Mouse (Mus musculus): ENCODE results near the gene Zdhhc9.

Gene Zdhhc9

DNA sequence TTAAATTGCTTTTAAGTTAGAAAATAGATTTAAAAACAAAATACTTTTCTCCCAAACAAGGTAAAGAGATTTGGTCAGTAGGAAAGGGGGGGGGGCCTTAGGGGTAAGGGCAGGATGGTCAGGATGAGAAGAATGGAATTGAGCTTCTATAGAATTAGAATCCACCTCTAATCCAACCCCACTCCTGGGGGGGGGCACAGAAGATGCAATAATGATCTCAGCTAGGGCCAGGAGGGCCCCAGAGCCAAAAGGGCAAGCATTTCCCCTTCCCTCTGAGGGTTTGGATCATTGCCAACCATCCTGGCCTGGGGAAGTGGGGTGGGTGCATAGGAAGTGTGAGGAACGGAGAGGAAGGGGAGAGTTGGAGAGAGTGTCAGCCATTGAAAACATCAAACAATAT, 38.3 kb downstream of the Zdhhc9 start:
- no peak for DNase-seq

DNA sequence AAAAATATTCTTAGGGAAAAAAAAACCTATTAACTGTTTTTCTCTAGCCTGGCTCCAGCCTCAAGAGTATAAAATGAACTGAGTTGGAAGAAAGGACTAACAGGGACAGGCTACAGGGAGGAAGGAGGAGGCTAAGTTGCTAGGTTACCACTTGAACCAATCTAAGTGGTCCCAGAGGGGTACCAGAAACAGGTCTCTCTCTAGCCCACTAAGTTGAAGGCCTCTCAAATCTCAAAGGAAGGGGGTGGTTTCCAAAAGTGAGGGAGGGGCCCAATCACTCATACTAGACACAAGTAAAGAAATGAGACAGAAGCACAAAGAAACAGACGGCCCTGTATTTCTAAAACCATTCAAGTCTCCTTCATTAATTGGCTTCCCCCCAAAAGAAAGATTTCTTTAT, 38.8 kb downstream of the Zdhhc9 start:
- no peak for DNase-seq

DNA sequence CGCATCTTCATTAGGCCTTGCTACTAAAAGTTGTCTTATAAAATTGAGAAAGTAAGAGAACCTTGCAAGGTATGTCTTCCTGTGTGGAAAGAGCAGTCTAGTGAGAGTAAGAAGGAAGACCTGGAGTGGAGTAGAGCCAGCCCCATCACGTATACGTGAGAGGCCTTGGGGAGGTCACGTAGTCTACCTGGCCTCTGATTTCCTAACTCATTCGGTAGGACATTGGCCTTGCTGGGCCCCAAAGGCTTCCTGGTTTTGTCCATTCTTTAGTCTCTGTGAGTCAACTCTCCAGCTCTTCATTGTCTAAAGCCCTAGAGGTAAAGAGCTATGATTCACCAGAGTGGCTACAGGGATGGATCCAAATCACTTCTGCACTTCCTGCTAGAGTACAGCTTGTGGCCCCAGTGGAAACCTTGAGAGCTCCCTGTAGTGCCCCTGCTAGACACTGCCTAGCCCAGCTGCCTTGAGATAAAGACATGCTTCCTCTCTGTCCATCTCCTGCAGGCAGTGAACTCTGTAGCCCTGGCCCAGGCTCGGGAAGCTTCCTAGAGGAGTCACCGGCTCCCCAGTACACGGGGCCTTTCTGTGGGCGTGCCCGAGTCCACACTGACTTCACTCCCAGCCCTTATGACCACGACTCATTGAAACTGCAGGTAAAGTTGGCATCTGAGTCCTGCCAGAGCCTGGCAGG, 50.3 kb downstream of the Zdhhc9 start:
- DNase-seq: no peak

DNA sequence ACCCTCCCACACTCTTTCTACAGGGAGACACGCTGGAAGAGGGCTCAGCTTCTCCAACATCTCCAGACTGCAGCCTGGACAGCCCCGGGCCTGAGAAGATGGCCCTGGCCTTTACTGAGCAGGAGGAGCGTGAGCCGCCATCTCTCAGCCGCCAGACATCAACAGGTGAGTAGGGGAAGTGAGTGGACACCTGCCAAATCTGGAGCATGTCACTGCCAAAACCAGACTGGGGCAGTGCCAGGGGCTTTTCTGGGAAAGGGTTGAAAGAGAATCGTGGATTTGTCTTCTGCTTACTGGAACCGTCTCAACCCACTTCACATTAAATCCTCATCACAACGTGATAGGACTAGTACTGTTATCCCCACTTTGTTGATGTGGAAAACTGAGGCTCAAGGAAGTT, 51.3 kb downstream of the Zdhhc9 start:
- no peak for DNase-seq

DNA sequence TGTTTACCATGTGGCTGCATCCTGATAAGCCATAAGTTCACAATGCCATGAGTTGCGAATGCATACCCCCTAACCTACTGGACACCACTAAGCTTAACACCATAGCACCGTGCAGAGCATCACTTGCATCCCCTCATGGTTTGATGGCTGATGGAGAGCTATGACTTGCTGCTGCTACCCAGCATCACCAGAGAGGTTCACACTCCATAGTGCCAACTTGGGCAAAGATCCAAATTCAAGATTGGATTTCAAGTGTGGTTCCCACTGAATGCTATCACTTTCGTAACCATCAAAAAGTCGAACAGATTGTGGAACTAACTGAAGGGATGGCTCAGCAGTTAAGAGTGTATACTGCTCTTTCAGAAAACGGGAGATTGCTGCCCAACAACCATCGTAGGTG, 53.2 kb downstream of the Zdhhc9 start:
- DNase-seq: no peak

DNA sequence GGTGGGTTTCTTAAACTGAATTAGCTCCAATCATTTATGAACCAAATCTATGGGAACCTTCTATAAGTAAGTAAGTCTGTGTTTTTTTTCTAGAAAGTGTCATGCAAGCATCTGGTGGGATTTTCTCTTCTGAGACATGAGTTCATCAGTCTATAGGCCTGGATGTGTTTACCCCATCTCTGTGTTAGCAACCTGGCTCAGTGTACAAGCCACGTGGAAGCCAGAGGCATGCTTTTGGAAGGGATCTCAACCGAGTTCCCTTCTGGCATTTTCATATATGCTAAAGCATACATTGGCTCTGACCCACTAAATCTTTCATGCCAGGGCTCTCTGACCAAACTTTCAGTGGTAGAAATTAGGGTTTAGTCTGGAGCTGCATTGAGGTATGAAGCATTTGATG, 54.7 kb downstream of the Zdhhc9 start:
- DNase-seq: no peak

DNA sequence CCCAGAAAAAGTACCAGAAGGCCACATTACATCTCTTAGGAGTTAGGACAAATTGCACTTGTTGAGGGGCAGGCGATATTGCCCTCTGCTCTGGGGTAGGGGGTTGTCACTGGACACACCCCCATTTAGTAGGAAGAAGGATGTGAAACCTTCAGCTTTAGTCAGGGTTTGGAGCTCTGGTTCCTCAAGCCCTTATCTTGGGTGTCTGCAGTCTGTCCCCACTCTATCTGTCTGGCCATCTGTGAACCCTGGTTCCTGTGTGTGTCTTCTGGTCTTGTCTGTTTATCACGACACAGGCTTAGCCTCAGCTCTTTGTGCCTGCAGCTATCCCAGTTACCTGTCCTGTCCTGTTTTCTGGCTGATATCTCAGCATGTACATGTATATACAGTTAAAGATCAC, 55.3 kb downstream of the Zdhhc9 start:
- DNase-seq: peak; percentile 22 to 27

DNA sequence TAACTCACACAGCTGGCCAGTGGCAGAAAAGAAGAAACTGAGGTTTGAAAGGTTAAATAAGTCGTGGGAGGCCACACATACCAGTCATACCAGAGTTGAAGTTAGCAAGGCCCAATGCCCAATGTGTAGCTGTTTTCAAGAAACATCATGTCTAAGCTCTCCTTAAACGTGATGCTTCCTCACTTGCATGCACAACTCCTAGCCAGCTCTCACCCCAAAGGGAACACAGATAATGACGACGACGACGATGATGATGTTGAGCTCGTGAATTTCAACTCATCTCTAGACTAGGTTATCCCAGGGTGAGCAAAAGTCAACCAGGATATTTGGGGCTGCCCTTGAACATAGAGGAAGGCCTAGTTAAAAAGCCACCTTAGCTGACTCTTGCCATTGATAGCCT, 56.6 kb downstream of the Zdhhc9 start:
- DNase-seq: no peak

DNA sequence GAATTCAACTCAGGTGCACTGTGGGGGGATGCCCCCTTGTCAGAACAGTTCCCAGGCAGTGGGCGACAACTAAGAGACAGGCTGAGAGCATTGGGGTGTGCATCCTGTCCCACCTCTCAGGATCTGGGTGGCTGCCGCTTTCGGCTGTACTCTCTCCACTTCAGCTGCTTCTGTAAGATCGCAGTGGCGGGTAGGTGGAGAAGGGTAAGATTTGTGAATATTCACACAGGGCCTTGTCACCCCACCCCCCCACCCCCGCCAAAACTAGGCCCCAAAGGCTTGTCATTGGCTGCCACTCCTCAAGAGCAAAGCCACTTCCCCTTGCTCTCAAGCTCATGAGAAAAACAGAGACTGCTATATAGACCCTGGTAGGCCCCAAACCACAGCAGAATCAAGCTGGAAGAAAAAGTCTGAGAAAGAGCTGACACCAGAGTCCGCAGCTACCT, 60.9 kb downstream of the Zdhhc9 start:
- peak; percentile 59 for DNase-seq

DNA sequence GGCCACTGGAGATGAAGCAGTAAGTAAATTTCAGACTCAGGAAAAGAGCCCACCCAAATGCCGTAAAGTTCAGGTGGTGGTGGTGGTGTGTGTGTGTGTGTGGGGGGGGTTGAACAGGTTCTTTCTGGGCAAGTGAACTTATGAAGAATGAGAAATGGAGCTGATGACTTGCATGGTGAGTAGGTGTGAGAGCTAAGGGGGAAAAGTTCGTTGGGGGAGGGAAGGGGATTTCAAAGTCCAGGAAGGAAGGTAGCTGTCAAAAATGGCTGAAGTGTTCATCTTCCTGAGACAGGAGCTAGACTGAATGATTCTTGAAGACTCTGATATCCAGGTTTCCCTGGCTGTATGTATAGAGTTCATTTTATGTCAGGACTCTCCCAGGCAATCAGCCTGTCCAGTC, 61.5 kb downstream of the Zdhhc9 start:
- DNase-seq: peak in 1 of 2 experiments; percentile 15

DNA sequence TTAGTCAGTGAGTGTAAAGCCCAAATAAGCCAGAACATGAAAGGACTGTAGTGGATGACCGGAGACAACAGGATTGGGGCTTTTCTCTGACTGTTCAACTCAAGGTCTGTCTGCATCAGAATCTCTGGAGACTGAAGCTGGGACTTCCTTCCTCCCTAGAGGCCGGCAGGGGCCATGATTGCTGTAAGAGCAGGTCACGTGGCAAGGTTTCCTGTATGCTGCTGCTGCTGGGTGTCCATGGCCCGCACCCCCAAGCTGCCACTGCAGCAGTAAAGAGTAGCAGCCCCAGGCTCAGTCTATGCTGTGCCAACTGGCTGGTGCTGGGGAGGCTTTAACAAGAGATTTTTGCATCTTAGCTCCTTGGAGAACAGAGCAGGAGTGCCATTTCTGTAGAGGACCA, 62.4 kb downstream of the Zdhhc9 start, which contains the start of gene Sash3:
TSS of gene Sash3 (plus strand) at position 175 of the 400 bp plus-strand sequence.
- DNase-seq: peak; percentile 75 to 76

DNA sequence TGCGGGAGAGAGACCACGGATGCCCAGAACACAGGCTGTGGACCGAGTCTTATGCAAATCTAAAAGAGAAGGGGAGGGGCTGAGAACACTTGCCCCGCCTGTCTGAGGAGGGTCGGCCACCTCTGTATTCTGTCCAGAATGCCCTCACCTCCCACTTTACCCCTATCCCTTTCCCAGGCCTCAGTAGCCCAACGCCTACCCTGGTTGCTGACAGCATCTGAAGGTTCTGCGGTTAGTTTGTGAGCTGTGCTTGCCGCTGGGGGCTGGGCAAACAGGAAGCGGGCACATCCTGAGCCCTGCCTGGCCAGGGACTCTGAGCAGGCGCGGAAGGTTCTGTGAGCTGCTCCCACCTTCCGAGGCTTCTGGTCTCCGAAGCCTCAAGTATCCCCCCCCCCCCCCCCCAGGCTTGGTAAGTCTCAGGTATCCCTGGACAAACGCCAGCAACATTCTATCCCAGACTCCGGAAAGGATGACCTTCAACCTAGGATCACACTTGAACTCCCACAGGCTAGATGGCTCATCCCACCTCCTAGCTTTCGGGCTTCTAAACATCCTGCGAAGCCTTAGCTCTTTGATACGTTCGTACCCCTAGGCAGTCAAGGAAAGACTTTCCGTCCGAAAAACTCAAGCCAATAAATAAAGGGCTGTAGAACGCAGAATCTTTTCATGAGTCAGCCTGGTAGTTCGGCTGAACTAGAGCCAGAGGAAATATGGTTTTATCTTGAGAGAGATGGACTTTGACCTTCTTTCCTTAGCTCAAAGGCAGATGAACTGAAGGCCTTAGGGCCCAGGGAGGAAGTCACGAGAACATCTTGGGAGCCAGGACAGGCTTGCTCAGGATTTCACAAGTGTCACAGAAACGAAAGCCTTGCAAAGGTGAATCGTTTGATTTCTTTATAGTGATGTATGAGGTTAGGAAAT, 65.0 kb downstream of the Zdhhc9 start:
- peak; percentile 61 to 69 for DNase-seq

DNA sequence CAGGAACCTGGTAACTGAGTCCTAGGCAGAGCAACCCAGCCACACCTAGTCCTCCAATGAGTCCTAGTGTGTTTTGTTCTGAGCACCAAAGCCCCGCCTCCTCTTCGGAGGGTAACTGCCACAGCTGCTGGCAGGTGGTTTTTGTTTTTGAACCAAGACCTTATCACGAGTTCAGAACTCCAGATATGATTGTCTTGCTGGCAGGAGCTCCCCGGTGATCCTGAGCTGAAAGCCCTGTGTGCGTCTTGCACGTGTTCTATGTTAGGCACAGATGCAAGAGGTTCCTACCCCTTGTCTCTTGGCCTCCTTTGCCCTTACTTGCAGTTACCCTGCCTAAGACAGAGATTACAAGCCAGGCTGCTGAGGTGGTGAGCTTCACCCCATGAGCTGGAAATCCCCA, 67.2 kb downstream of the Zdhhc9 start:
- DNase-seq: peak; percentile 67 to 73

DNA sequence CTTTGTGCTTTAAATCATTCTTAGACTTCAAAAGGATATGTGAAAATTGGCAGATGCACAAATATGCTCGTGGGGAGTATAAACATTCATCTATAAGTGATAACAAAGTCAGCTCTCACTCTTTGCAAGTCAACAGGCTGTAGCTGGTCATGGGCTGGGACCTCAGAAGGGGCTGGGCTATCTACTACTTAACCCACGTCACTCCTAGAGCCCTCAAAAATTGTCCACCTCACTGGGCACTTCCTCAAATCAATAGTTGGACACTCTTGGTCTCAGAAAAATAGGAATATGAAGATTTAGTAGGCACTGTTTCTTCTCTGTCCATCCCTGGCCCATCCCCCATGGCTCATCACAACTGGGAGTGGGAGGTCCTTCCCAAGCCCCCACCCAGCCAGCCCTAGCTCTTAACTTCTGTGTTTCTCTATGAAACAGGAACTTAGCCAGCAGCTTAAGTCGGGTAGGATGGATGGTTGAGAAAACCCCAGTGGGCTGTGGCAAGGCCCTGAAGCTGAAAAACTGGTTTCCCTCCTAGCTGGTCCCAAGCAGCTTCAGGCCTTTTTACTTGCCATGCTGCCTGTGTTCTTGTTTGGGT, 68.3 kb downstream of the Zdhhc9 start:
- DNase-seq: peak; percentile 75 to 77

DNA sequence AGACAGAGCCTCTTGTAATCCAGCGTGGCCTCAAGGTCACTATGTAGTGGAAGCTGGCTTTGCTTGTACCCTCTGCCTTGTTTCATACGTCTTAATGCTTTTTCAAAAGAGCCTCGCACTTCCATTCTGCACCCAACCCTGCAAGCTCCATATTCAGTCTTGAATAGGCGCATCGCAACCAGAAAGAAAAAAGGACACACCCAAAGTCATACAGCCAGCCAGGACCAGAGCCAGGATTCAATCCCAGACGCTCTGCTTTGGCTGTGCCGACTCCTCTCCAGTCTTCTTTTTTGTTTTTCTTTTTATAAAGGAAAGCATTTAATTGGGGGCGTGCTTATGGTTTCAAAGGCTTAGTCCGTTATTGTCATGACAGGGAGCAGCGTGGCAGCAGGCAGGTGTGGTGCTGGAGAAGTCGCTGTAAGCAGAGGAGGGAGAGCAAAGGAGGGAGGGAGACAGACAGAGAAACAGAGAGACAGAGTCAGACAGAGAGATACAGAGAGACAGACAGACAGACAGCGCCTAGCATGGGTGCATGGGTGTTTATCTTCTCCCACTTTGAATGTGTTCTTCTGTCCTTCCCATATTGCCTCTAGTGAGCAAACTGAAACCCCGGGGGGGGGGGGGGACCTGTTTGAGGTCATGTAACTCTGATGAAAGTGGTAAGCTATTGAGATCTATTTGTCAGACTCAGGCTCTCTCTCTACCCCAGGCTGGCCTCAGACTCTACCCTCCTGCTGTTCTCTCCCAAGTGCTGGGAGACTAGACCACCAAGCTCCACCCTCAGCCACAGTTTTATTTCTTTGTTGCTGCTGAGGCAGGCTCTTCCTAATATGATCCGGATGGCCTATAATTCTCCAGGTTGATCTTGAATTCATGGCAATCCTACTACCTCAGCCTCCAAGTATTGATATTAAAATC, 69.1 kb downstream of the Zdhhc9 start:
- peak; percentile 25 to 31 for DNase-seq

DNA sequence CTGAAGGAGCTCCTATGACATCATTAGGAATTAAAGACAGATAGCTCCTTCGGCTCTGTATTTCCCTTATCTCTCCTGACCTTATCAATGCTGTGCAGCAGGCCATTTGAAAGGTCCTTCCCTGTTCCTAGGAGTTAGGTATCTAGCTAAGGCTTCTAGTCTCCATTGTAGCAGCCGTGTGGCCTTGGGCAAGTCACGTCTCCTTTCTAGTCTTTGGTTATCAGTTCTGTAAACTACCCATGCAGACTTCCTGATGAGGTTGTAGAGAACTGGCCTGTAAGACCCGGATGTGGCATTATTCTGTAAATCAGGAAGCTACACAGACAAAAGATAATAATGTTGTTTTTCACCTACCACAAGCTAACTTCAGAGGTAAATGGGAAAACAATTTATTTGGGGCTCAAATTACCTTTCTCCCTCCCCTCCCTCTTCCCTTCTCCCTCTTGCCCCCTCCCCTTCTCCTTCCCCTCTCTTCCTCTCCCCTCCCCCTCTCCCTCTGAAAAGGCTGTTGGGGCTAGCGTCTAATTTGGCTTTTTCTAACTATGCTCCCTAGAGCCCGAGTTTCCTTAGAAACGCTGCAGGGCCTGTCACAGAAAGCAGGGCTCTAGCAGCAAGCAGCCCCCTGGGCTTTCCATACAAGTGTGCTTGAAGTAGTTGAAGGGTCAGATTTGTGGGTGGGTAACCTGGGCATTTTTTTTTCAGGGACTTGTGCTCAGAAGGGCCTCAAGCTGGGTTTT, 70.0 kb downstream of the Zdhhc9 start:
- DNase-seq: peak; percentile 54 to 62

DNA sequence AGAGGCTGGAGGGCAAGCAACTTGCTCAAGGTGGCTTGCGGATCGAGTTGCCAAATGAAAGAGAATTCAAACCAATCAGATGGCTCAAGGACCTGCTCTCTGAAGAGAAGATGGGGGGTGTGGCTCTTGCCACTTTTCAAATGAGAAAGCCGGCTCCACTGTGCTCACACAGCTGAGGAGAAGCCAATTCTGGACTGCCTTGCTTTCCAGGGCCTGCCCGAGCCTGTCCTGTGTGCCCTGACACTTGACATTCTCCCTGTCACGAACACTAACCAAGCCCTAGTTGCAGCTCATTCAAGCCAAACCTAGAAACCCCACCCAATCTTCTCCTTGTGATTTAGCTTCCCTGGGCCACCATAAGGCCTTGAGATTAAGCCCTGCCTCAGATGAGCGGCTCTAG, 70.7 kb downstream of the Zdhhc9 start:
- no peak for DNase-seq

DNA sequence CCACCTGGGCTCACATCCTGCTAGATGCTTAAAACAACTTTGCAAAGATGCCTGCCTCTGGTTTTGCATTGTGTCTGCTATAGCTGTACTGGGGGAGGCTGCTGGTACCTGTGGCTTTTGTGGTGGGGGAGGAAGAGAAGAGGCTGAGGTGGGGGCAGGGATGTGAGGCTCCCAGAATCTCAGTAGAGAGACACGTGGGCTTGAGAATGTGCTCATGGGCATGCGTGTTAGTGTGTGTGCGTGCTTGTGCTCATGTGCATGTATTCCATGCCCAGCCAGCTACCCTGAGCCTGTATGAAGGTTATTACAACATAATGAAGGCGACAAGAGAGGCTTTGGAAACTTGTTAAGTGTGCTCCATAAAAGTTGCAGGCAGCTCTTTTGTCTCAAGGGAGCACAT, 71.7 kb downstream of the Zdhhc9 start:
- peak in 1 of 2 experiments; percentile 12 for DNase-seq

DNA sequence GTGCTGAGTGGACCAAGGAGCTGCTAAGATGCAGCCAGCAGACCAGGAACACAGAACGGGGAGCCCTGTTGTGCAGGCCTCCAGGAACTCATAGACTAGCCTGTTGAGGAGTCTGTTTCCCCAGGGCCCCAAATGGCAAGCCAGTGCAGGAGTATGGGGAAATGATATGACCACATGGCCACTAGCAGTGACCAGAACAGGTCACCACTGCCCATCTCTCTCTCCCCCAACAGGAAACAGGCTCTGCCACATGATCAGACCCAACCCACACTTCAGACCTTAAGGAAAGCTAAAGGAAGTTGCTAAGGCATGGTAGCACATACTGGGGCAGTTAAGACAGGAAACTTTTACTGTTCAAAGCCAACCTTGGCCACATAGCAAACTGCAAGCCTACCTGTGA, 79.5 kb downstream of the Zdhhc9 start:
- DNase-seq: no peak

DNA sequence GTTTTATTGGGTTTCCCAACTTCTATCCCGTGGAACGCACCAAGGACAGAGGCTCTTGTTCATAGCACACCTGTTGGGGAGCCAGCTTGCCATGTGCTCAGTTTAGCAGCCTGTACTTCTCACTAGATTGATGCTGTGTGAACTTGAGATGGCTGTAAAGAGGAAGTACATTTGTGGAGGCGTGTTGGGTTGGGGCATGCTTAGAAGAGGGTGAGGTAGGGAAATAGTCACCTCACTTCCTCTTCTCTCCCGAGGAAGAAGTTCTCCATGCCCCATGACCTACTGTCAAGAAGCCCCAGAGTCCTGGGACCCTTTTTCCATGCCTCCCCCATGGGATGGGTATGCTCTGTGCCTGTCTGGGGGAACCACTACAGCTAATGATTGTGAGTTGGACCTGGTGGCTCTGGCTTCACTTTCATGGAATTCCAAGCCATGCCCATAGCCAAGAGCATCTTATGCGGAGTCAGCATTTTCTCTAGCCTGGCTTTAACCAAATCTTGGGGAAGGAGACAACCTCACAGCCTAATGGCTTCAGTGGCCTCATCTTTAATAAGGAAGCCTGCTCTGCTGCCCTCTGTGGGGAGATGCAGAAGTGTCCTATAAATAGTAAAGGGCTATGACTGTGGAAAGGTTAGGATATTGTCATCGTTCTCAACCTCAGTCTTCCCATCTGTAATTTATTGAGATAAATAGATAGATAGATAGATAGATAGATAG, 81.0 kb downstream of the Zdhhc9 start:
- peak; percentile 54 to 55 for DNase-seq

DNA sequence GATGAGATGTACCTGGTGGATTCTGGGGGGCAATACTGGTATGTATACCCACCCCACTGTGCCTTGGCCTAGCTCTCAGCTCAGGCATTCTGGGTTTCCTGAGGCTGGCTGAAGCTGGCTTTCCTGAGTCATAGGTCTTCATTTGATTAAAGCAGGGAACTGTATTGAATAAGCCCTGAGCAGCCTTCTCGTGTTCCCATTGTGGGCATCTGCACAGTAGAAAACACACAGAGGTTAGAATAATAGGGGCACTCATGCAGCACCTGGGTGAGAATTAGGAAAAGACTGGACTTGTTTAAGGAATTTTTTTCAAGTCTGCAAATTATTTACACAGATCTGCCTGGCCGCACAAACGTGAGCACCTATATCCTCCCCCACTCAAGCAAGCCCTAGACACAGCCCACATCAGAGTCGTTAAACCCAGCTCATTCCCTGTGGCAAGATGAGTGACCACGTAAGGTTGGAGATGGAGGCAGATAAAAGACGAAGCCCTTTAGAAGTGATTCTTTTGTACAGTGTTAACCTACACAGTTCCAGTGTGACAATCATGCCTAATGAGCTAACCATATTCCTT, 81.7 kb downstream of the Zdhhc9 start:
- no peak for DNase-seq
